Mouse (Mus musculus): Measurements from ENCODE around the gene Ckap5.
"Not testable (repeated sequence)": the region's sequence is repeated elsewhere in the genome, so short reads cannot be mapped to it uniquely, and the experiment has no call there.

Gene Ckap5

DNA sequence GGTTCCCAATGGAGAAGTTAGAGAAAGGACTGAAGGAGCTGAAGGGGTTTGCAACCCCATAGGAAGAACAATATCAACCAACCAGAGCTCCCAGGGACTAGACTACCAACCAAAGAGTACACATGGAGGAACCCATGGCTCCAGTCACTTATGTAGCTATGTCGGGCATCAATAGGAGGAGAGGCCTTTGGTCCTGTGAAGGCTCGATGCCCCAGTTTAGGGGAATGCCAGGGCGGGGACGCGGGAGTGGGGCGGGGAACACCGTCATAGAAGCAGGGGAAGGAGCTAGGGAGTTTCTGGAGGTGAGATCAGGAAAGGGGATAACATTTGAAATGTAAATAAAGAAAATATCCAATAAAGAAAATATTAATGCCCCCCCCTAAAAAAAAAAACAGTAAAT, 96.8 kb downstream of the Ckap5 start:
- in situ Hi-C loops (cut with MboI, MseI): not testable (repeated sequence)

GRCm38 (mm10) chr2:91627486-91627885, 100.9 kb downstream of the Ckap5 start:
- in situ Hi-C loops (cut with MboI, MseI): no loop called here

- in situ Hi-C loops (cut with MboI, MseI): no loop called here
Measured at GRCm38 (mm10) chr2:91628171-91628570, 101.6 kb downstream of the Ckap5 start.

DNA sequence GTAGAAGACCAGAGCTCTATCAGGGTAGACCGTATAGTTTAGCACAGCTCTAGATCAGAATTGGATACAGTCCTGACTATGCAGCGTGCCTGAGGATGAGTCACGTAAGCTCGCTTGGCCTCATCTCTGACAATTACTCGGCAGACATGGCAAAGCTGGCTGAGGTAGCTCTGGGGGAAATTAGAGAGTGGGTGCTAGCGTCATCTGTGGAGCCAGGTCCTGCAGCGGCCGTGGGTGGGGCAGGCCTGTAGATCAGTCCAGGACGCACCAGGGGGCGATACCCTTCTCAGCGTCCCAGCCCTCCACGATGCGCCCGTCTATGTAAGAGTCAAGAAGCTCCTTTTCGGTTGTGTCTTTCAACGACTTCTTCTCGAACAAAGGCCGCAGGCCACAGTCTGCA, 103.1 kb downstream of the Ckap5 start:
- in situ Hi-C loops (cut with MboI, MseI): no loop called here

DNA sequence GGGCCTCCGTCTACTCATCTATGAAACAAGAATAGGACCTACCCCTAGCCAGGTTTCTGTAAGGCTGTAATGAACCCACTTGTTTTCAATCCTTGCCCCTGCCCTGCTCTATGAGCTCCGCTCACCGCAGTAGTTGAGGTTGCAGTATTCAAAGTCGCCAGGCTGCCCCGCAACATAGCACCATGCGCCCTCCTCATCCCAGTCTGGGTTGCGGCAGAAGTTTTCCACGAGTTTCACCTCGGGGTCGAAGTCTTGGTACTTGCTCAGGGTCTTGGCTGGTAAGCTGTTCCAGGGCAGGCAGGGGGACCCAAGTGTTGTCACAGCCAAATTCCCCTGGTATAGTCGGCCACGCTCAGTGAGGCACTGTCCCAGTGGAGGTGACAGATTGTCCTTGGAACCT, 103.8 kb downstream of the Ckap5 start:
- in situ Hi-C loops (cut with MboI, MseI): no loop called here

- in situ Hi-C loops (cut with MboI, MseI): no loop called here
Measured at GRCm38 (mm10) chr2:91631826-91632225, 105.3 kb downstream of the Ckap5 start.

DNA sequence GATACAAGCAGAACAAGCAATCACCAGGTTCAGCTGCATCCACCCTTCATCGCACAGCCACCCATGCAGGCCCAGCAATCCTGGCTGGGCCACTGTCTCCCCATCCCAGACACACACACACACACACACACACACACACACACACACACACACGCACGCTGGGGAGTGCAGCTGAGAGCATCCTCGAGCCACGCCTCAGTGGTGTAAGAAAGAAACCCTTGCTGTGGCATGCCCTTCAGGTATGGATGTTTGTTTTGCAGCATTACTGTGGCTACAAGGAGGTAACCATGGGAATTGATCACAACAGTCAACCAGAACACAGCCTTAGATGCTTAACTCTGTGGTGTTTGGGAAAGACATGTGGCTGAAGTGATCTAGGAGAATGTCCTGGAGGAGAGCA, 105.8 kb downstream of the Ckap5 start:
- in situ Hi-C loops (cut with MboI, MseI): no loop called here

- in situ Hi-C loops (cut with MboI, MseI): no loop called here
Measured at GRCm38 (mm10) chr2:91633334-91633977, 106.9 kb downstream of the Ckap5 start.

GRCm38 (mm10) chr2:91634841-91635240, 108.3 kb downstream of the Ckap5 start:
- in situ Hi-C loops (cut with MboI, MseI): no loop called here

- in situ Hi-C loops (cut with MboI, MseI): no loop called here
Measured at GRCm38 (mm10) chr2:91635486-91635885, 108.9 kb downstream of the Ckap5 start.

- in situ Hi-C loops (cut with MboI, MseI): no loop called here
Measured at GRCm38 (mm10) chr2:91636229-91636628, 109.7 kb downstream of the Ckap5 start, which contains the start of gene F2. F2 (minus strand) TSS chr2:91636414.

DNA sequence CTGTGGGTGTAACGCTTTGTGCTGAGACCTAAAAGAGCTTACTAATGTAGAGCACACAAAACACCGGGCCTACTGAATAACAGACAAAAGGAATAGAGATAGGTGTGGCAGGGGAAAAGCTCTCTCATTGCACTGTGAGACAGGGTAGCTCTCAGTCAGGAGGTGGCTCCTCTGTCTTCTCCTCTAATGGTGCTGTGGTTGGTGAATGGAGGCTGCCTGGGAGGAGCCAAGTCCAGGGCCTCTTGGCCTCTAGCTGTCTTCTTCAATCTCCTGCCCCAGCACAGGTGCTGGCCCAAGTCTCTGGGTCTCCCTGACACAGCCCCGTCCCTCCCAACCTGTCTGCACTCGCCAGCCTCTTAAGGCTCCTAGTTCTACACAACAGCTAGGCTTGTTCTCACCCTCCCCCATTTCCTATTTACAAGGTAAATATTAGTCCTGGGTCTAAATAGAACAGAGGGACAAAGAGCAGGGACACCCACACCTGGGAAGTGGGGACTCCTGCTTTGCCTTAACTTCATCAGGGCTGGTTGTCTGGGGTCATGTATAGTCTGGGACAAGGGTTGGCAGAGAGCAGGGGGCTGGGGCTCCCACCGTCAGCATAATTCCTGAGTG, 110.3 kb downstream of the Ckap5 start:
- in situ Hi-C loops (cut with MboI, MseI): no loop called here

DNA sequence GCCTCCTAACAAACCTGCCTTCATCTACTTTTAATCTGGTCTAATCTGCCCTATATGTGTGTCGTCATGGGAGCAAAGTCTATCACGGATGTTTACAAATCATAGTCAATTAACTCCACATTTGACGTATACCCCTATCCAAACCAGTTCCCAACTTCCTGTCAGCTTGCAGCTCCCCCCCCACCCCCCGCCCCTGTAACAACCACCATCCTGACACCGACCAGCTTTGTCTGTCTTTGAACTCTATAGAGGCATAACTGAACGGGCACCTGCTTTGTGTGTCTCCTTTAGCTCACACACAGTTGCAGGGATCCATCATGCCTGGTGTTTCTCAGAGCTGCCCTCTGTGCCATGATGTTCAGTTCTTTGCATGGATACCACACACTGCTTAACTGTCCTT, 112.4 kb downstream of the Ckap5 start:
- in situ Hi-C loops (cut with MboI, MseI): no loop called here

- in situ Hi-C loops (cut with MboI, MseI): no loop called here
Measured at GRCm38 (mm10) chr2:91642825-91643415, 116.4 kb downstream of the Ckap5 start.

DNA sequence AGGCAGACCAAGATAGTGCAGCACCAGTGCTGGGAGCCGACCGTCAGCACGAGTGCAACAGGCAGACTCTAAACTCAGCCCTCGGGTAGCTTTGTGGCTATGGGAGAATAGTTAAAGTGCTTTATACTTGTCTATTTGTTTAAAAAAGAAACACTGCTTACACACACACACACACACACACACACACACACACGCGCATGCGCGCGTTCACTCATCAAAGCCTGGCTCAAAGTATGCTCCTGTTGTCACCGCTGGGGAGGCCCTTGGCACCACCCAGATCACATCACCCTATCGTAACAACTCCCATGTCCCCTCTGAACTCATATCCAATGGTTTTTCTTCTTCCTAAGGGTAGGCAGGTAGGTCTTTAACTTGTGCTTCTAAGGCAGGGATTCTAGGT, 117.5 kb downstream of the Ckap5 start:
- in situ Hi-C loops (cut with MboI, MseI): no loop called here

GRCm38 (mm10) chr2:91645354-91645753, 118.8 kb downstream of the Ckap5 start:
- in situ Hi-C loops (cut with MboI, MseI): no loop called here

- in situ Hi-C loops (cut with MboI, MseI): no loop called here
Measured at GRCm38 (mm10) chr2:91645811-91646210, 119.2 kb downstream of the Ckap5 start.

GRCm38 (mm10) chr2:91646733-91647132, 120.2 kb downstream of the Ckap5 start:
- in situ Hi-C loops (cut with MboI, MseI): no loop called here

GRCm38 (mm10) chr2:91649152-91649551, 122.6 kb downstream of the Ckap5 start:
- in situ Hi-C loops (cut with MboI, MseI): no loop called here

GRCm38 (mm10) chr2:91649553-91650359, 123.2 kb downstream of the Ckap5 start, which contains the start of the genes Zfp408 and Arhgap1:
Zfp408 (minus strand) TSS chr2:91649791.
Arhgap1 (plus strand) TSS chr2:91649860.
- in situ Hi-C loops (cut with MboI, MseI): loop anchor here (5.0 kb wide), 1 partner anchor 78 kb away; no protein-coding TSS in a partner anchor

GRCm38 (mm10) chr2:91650360-91650995, 123.9 kb downstream of the Ckap5 start:
- in situ Hi-C loops (cut with MboI, MseI): loop anchor here (5.0 kb wide), 1 partner anchor 77 kb away; no protein-coding TSS in a partner anchor
